Mouse (Mus musculus) E14TG2a.4 (cell line): ENCODE data around the gene Slc17a3.

Experiments used
- CTCF ChIP-seq: conservative IDR thresholded peaks from 2 replicates; pipeline ENCODE4 v1.5.1; 2014; ENCODE audit warnings: low read length
- NANOG ChIP-seq: IDR thresholded peaks from 2 replicates; pipeline ENCODE4 v1.6.1; 2014; ENCODE audit warnings: borderline replicate concordance, low read length, mixed read lengths
- POU5F1 ChIP-seq: IDR thresholded peaks from 2 replicates; pipeline ENCODE4 v1.6.1; 2014; ENCODE audit warnings: low read length, borderline replicate concordance

GRCm38 (mm10) chr13:23826606-23827005 is 12.6 kb upstream of the Slc17a3 start:
- TF ChIP-seq CTCF (no peak), POU5F1 (no peak), NANOG (no peak)
